Mouse (Mus musculus) left cerebral cortex, adult 2 months (tissue): ENCODE results near the gene Nelfb. TPM values are rescaled to one million over a fixed set of nuclear protein-coding genes. Genes with fewer than 3 reads are reported as not detected.
A peak's percentile ranks its signal among the peaks of the same experiment; 100 is the strongest.

Experiments used
- DNase-seq, 2 experiments: peaks; one replicate each; pipeline ENCODE4 v3.0.0; 2021 to 2022; ENCODE audit warnings: low spot score in 2 of 2, mixed read lengths in 1 of 2; ENCODE audit errors: extremely low spot score in 1 of 2
- H3K27ac ChIP-seq: fragments of 200-600 bp; 2 replicates; pipeline ENCODE4 v1.8.1; 2022
- H3K4me3 ChIP-seq: fragments of 200-600 bp; 2 replicates; pipeline ENCODE4 v1.8.1; 2022
- CTCF ChIP-seq: fragments of 200-600 bp; IDR thresholded peaks from 2 replicates; pipeline ENCODE4 v1.8.1; 2022; ENCODE audit warnings: antibody characterized with exemption, mild to moderate bottlenecking, moderate library complexity
- intact Hi-C: fragments of 180-260 bp; cut with DNase I; formaldehyde crosslinking; loops from one replicate; pipeline ENCODE4 v1.15.1; 2025
- total RNA-seq, 2 experiments: library from RNA; stranded (reverse); gene quantifications; 2 replicates each; pipeline ENCODE4 v1.2.3; 2021

Nelfb gene
- total RNA-seq, 2 experiments from 2014 or later = 53.4 to 64.3 TPM

DNA sequence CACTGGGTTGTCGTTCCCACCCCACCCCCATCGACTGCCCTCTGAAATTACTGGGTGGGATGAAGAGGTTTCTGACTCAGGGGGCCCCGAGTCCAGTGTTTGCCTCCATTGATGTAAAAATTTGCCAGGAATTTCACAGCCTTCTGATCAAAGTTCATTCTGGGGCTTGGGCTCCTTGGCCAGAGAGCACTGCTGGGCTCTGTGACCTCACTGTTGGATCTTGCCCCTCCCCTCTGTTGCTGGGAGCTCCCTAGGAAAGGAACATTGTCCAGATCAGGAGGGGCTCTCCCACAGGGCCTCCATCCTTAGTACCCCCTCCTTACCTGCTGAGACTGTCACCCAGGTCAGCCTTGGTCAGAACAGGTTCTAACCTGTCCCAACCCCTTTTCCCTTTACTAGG lies 3.2 kb upstream of the Nelfb start, which contains the start of gene Stpg3:
TSS of gene Stpg3 (minus strand) at position 194 of the 400 bp plus-strand sequence.
- TF ChIP-seq CTCF = no peak
- Histone ChIP-seq H3K4me3 (no peak within 1 kb of the TSS), H3K27ac (no peak within 1 kb of the TSS)
- no peak for DNase-seq
- intact Hi-C loops = no loop called here

DNA sequence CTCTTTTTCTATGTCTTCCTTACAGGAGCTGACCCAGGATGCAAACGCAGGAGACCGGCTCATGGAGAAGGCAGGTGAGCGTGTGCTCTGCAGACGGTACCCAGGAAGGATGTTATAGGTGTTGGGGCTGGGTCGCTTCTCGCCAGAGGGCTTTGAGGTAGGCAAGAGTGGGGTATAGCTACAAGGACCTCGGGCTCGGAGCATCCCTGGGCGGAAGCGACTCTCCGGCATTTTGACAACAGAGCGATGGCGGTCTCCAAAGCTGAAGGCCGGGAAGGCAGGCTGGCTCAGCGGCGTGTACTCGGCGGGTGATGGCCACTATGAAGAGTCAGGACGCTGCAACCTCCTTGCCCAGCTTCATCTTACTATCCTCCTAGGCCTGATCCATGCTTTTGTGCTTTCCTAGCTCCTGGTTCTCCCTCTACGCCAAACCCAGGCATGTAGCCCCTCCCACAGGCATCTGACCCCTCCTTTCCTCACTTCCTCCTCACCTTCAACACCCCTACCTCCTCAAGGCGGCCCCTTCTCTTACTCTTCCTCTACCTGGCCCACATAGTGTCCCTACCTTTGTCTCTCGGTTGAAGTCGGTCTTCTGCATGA lies 2.1 kb upstream of the Nelfb start:
- no peak for DNase-seq
- TF ChIP-seq CTCF = no peak
- Histone ChIP-seq H3K27ac (no peak overlapping the region), H3K4me3 (no peak overlapping the region)
- intact Hi-C loops = no loop called here

DNA sequence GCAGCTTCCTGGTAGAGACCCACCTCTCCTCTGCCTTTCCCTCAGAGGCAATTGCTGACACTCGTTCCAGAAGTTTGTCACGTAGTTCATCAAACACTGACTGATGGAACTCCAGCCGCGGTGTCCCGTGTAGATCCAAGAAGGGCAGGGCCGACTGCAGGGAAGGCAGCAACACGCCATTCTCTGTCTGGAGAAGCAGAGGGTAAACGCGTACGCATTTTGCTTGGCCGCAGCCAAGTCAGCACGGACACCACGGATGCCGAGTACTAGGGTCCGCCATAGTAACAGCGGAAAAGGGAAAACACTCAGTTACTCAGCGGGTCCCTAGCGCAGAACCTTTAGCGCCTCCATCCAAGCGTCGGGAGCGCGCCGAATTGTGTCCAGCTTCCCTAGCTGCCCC lies 603 bp downstream of the Nelfb start:
- intact Hi-C loops = loop anchor here (2.0 kb wide), 1 partner anchor 14 kb away; the partner anchor contains the start of gene Tubb4b
- Histone ChIP-seq H3K27ac (peak overlapping the region; percentile 98), H3K4me3 (peak overlapping the region; percentile 97)
- DNase-seq = no peak
- TF ChIP-seq CTCF = no peak

DNA sequence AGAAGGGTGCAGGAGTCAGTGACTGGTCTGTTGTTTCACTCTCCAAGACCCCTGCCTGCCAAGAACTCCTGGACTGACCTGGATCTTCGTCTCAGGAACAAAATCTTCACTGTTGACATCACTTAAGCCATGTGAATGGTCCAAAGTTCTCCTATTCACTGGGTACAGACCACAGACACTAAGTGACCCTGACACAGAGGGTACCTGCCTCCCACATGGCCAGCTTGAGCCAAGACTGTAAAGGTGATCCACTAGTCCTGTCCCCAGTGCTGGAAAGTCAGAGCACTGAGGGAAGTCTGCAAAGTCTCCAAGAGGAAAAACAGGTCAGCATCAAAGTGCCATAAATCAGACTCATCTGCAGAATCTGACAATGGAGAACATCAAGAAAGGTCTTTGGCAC lies 3.7 kb downstream of the Nelfb start:
- intact Hi-C loops = no loop called here

DNA sequence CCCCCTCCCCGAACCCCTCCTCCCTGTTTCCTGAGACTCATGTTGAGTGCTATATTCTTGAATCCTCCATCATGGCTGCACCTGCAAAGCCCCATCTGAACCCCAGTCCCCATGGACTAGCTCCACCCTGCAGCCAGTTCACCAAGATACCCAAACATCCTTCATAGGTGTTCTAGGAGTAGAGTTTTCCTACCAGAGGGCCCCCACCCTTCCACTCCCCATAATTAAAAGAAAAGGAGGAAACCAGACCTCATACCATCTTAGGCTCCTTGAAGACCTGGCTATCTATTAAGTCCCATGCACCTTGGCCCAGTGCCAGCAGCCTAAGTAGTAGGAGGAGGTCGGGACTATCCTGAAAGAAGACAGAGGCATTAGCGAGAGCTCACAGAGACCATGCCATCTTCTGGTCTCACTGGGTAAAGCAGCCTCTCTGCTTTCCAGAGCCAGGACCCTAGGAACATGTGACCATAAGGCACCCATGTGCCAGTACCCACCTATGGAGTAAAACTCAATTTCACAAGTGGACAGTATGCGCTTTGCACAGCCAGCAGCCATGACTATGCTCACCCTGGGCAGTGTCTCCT lies 7.6 kb downstream of the Nelfb start:
- DNase-seq = no peak
- peak; percentile 17 for TF ChIP-seq CTCF
- intact Hi-C loops = no loop called here
- no peak overlapping the region for H3K4me3 ChIP-seq
- H3K27ac ChIP-seq = no peak overlapping the region

More for the DNA sequence above, 3.7 kb downstream of the Nelfb start:
- no peak overlapping the region for H3K27ac ChIP-seq
- H3K4me3 ChIP-seq = no peak overlapping the region
- TF ChIP-seq CTCF = no peak
- DNase-seq = no peak

DNA sequence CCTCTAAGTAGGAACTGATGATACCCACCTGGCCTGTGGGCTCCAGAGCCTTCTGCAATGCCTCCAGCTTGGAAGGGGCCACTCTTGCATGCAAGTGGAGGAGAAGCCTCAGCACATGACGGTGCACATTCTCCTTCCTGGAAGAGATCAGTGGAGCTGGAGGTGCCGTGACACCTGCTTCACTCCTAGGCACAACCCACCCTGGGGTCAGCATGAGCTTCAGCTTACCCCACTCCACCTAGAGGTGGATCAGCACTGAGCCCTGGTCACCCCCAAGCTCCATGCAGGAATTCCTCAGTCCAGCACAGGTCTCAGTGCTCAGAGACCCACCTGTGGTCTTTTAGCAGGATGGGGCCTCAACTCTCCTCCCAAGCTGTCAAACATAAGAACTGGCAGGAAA lies 10.7 kb downstream of the Nelfb start:
- Histone ChIP-seq H3K4me3 (no peak overlapping the region), H3K27ac (no peak overlapping the region)
- no peak for DNase-seq
- intact Hi-C loops = no loop called here
- no peak for TF ChIP-seq CTCF

DNA sequence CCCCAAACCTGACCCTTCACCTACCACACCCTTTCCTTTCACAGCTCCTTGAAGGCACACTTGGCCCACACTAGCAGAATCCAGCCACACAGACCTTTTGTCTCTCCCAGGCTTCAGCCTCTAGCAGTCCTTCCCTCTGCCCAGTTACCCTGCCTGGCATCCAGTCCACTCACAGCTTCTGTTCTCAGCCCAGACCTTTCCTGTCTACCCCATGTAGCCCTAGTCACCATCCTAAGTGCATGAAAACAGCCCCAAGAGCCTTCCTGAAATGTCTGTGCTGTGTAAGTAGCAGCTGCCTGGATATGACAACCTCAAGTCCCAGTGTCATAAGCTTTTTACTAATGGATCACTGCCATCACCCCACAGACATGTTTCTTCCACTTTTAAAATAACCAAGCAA lies 13.3 kb downstream of the Nelfb start:
- no peak for DNase-seq
- no peak overlapping the region; the same call in 1 of the 2 replicates for H3K27ac ChIP-seq
- H3K4me3 ChIP-seq = no peak overlapping the region
- no peak for TF ChIP-seq CTCF
- intact Hi-C loops = no loop called here

DNA sequence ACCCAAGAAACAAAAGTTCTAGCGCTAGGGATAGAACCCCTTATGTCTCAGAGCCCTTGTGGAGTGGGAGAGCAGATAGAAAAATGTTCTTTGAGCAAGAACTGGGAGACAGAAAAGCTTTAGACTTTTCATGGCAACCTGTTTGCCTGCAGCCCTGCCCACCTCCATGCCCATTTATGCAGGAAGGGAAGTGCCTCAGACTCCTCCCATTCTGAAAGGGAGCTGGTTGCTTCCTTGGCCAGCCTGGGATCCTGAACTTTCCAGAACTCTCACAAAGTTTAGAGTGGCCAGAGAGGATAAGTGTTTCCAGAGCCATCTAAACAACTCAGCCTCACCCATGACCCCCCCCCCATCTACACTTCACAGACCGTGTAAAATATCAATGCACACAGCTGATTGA lies 14.1 kb downstream of the Nelfb start:
- no peak for DNase-seq
- TF ChIP-seq CTCF = no peak
- intact Hi-C loops = no loop called here
- peak overlapping the region; percentile 34; the same call in 1 of the 2 replicates for H3K27ac ChIP-seq
- H3K4me3 ChIP-seq = no peak overlapping the region

DNA sequence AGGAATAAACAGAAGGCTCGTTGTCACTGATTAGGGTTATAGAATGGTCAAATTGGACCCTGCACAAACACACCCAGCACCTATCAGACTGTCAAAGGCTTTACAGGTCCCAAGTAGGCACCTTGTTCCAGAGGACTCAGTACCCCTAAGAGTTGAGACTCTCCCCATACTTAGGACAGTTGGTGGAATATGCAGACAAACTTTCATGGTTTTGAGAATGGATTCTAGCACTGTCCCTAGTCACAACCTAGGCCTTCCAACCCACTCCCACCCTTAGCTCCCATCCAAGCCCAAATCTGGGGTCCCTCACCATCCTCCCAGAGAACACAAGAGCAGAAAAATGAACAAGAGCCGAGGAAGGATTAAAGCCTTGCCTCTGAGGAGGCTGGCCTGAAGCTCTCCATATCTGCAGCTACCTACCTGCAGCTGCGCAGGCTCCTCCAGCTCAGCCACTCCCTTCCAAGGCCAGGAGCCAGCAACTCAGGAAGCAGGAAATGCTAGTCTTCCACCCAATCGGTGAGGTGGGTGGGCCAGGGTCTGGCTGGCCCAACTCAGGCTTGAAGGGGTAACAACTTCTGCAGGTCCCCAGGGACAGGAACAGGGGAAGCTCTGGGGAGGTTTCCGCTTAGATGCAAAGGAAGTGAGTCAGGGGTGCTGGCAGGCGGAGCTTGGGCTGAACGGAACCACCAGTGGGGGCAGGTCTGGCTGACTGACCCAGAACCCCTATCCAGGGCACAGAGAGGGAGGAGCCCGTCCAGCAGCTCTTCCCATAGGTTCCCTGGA lies 14.9 kb downstream of the Nelfb start, which contains the start of gene Tor4a:
TSS of gene Tor4a (minus strand) at position 715 of the 783 bp plus-strand sequence.
- H3K27ac ChIP-seq = peak within 1 kb of the TSS; percentile 45
- no peak for DNase-seq
- H3K4me3 ChIP-seq = peak within 1 kb of the TSS; percentile 27
- intact Hi-C loops = no loop called here
- TF ChIP-seq CTCF = no peak; the same call in 1 of the 2 replicates

DNA sequence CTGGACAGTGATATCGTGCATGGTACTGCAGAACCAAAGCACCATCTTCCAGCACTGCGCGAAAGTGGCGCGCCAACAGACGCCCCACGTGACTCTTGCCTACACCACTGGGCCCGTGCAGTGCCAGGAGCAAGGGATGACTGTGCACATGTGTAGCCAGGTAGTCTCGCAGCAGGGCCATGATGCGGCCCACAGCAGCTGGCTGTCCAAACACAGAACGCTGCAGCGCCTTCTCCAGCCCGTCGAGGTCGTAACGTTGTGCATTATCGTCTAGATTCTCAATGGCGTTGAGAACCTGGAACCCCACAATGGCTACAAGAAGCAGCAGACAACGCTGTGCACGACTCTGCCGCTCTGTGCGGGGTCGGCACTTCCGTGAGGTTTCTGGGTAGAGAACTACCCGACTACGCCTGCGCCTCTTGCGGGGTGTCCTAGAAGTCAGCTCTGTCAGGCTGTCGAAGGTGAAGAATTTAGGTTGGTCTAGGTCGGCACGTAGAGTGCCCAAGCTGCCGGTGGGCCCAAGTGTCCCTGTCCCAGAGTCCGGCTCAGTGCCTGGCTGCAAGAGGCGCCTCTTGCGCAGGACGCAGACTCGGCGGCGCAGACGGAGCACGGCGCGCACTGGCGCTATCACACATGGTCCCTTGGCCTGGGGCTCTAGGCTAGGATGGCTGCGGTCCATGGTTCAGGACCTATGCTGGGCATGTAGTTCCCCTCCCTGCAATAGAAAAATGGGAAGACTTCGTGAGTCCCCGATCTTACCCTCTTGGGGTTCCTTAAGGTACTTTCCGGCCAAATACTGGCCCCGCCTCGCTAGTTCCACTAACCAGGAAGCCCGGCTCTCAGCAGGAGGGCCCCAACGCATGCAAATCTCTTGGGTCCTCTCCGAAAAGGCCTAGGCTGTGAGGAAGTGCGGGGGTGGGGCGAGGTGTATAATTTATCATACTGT lies 15.8 kb downstream of the Nelfb start:
- no peak for TF ChIP-seq CTCF
- H3K27ac ChIP-seq = peak overlapping the region; percentile 45
- no peak for DNase-seq
- intact Hi-C loops = no loop called here
- H3K4me3 ChIP-seq = peak overlapping the region; percentile 27; the same call in 1 of the 2 replicates

DNA sequence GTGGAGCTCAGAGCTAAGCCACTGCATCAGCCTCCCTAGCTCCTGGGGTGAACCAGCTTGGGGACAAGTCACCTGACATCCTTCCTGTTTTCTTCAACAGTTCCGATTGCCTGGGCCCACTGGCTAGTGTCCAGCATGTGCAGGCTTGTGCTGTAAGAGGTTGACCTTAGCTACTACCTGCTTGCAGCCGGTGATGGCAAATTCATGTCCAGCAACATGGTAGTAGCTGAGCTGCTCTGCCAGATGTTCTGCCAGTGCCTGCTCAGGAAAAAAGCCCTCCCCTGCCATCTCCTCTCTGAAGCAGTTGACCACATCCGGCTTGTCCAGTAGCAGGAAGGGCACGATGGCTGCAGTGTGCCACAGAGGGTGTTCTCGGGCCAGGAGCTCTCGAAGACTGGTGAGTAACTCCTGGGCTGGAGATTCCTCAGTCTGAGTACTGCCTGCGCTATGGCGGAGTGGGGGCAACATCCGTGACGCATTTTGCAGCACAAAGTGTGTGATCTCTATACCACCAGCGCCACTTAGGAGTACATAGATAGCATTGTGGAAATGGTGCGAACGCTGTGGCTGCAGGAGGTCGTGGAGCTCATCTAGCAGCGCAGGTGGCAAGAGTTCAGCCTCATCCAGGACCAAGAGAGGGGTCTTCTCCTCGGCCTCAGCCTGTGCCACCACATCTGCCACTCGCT lies 16.7 kb downstream of the Nelfb start:
- Histone ChIP-seq H3K27ac (no peak overlapping the region), H3K4me3 (no peak overlapping the region)
- no peak for TF ChIP-seq CTCF
- no peak for DNase-seq
- intact Hi-C loops = loop anchor here (5.0 kb wide), 1 partner anchor 133 kb away; no protein-coding TSS in a partner anchor
